Mouse (Mus musculus) macrophage (primary cell): Measurements from ENCODE around the gene Iqcd. TPM values are rescaled to one million over a fixed set of nuclear protein-coding genes. Genes with fewer than 3 reads are reported as not detected.

ENCODE experiments used
- polyA plus RNA-seq: library from polyadenylated mRNA; stranded (reverse); fragments of 250-400 nt; gene quantifications from 3 replicates; pipeline ENCODE4 v1.2.4, GENCODE M21; 2018; ENCODE audit warnings: inconsistent platforms

Gene Iqcd
- polyA plus RNA-seq, 1 experiment from 2014 or later: 0.37 TPM

Other genes with a start within 250 kb of the Iqcd start
- not detected in 3 replicates for gene Lhx5, start 157.3 kb upstream of the Iqcd start, polyA plus RNA-seq
- gene Sdsl, start 116.2 kb upstream of the Iqcd start, polyA plus RNA-seq: not detected in 3 replicates
- not detected in 3 replicates for gene Sds, start 112.5 kb upstream of the Iqcd start, polyA plus RNA-seq
- gene Plbd2, start 85.4 kb upstream of the Iqcd start, polyA plus RNA-seq: 95.1 to 104 TPM (median 96.6 TPM) in 3 replicates
- gene Slc8b1, start 77.8 kb upstream of the Iqcd start, polyA plus RNA-seq: 25.5 to 66.8 TPM (median 27.4 TPM) in 3 replicates
- gene Tpcn1, start 343 bp upstream of the Iqcd start, polyA plus RNA-seq: 36.3 to 96.0 TPM (median 65.2 TPM) in 3 replicates
- 4.5 to 4.9 TPM (median 4.8 TPM) in 3 replicates for gene Rita1, start 23.6 kb downstream of the Iqcd start, polyA plus RNA-seq
- gene Ddx54, start 23.7 kb downstream of the Iqcd start, polyA plus RNA-seq: 21.7 to 39.1 TPM (median 25.0 TPM) in 3 replicates
- not detected in 3 replicates for gene Cfap73, start 45.2 kb downstream of the Iqcd start, polyA plus RNA-seq
- gene Rasal1, start 59.8 kb downstream of the Iqcd start, polyA plus RNA-seq: 0.11 to 0.14 TPM in 2 of 3 replicates, not detected in the other
- 0.24 TPM in 1 of 3 replicates, not detected in the others for gene Dtx1, start 122.9 kb downstream of the Iqcd start, polyA plus RNA-seq
- 26.5 to 90.9 TPM (median 28.2 TPM) in 3 replicates for gene Oas2, start 160.8 kb downstream of the Iqcd start, polyA plus RNA-seq
- 41.1 to 153 TPM (median 78.6 TPM) in 3 replicates for gene Oas3, start 188.6 kb downstream of the Iqcd start, polyA plus RNA-seq
- gene Oas1e, start 206.5 kb downstream of the Iqcd start, polyA plus RNA-seq: not detected in 3 replicates
- 3.1 to 7.0 TPM (median 4.3 TPM) in 3 replicates for gene Oas1c, start 223.5 kb downstream of the Iqcd start, polyA plus RNA-seq